Mouse (Mus musculus): ENCODE measurements around the gene Rasgef1b. TPM values are rescaled to one million over a fixed set of nuclear protein-coding genes. Genes with fewer than 3 reads are reported as not detected.

The Rasgef1b gene
- polyA plus RNA-seq, 1 experiment, result 0.36 TPM

GRCm38 (mm10) chr5:99483162-99483561 is 245.7 kb downstream of the Rasgef1b start:
- no peak overlapping the region for H3K27ac ChIP-seq (replicated peaks; ENCODE audit: low read depth, low read length)
- H3K4me3 ChIP-seq (ENCODE audit: insufficient read depth, low read depth, low read length), result no peak overlapping the region
- no peaks in the 10 kb centered on the region for H3K4me1 ChIP-seq (ENCODE audit: control insufficient read depth, insufficient read depth, insufficient read length, low read length)

GRCm38 (mm10) chr5:99482524-99482923 is 246.3 kb downstream of the Rasgef1b start:
- Histone ChIP-seq H3K4me3 (ENCODE audit: insufficient read depth, low read depth, low read length) (no peak overlapping the region), H3K4me1 (ENCODE audit: control insufficient read depth, insufficient read depth, insufficient read length, low read length) (no peaks in the 10 kb centered on the region), H3K27ac (replicated peaks; ENCODE audit: low read depth, low read length) (no peak overlapping the region)

DNA sequence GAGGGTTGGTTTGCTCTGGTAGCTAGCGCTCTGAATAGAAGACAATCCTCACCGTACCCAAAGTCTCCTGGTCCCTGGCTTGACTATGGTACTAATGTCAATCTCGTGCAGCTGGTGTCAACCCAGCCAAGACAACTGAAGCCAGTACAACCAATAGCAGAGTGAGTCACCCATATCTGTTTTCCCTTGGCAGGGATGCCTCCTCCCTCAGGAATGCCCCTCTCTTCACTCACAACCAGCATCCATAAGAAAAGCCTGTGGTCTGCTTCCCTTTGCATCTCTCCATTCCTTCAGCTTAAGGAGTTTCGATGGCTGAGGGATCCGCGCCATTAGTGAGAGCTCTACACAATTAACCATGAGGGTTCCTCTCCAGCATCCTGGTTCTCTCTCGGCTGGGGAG is 246.8 kb downstream of the Rasgef1b start:
- no peaks in the 10 kb centered on the region for H3K4me1 ChIP-seq (ENCODE audit: control insufficient read depth, insufficient read depth, insufficient read length, low read length)
- no peak overlapping the region for H3K27ac ChIP-seq (replicated peaks; ENCODE audit: low read depth, low read length)
- no peak overlapping the region for H3K4me3 ChIP-seq (ENCODE audit: insufficient read depth, low read depth, low read length)

GRCm38 (mm10) chr5:99480078-99481031 is 248.5 kb downstream of the Rasgef1b start:
- H3K27ac ChIP-seq (replicated peaks; ENCODE audit: low read depth, low read length), result no peak overlapping the region
- H3K4me1 ChIP-seq (ENCODE audit: control insufficient read depth, insufficient read depth, insufficient read length, low read length), result no peaks in the 10 kb centered on the region
- H3K4me3 ChIP-seq (ENCODE audit: insufficient read depth, low read depth, low read length), result no peak overlapping the region

DNA sequence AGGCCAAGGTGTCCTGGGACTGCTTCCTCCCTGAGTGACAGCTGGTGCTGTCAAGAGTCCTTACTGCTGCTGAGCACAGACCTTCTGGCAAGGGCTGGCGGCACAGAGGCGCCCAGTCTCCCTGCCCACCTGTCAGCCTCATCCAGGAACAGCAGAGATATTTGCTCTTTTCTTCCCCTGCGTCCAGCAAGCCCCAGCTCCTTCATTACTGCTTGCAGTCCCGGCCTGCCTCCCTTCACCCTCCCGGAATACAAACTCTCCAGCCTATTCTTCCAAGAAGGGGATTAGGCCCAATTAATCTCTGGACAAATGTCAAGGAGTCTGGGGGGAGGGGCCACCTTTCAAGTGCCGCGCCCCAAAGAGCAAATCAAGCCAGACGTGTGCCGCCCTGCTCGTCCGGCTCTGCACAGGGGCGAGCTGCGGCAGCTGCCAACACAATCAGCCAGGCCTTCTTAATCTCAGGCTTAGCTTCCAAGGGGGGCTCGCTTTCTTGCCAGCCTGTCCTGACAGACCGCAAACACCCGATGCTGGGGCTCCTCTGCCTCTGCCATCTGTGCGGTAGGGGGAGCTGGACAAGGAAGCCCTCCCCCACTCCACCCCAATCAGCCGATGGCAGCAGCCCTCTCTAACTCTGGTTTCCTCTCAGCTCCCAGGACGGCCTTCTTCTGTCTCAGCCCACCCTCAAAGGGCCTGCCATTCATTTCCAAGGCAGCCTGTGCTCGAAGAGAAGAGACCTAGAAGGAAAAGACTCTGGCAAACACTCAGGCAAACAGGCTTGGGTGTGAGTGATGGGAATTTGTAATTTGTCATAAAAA is 249.4 kb downstream of the Rasgef1b start:
- no peak overlapping the region for H3K4me3 ChIP-seq (ENCODE audit: insufficient read depth, low read depth, low read length)
- no peaks in the 10 kb centered on the region for H3K4me1 ChIP-seq (ENCODE audit: control insufficient read depth, insufficient read depth, insufficient read length, low read length)
- no peak overlapping the region for H3K27ac ChIP-seq (replicated peaks; ENCODE audit: low read depth, low read length)

DNA sequence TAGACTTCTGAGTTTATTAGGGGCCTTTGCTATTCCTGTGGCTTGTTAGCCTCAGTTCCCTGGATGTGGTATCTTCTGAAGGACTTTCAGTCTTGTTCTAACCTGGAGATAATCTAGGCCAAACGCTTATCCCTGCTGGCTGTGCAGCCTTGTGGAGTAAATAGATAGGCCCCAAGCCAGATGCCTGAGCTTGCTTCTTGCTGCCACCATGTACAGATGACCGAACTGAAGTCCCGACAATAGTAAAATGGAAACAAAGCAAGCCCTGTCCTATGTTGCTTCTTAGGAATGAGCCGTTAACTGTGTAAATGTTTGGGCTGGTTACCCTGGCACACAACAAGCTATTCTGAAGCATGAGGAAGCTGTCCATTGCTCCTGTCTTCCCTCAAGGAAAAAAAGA is 250.1 kb downstream of the Rasgef1b start:
- Histone ChIP-seq H3K4me1 (ENCODE audit: control insufficient read depth, insufficient read depth, insufficient read length, low read length) (no peaks in the 10 kb centered on the region), H3K27ac (replicated peaks; ENCODE audit: low read depth, low read length) (no peak overlapping the region), H3K4me3 (ENCODE audit: insufficient read depth, low read depth, low read length) (no peak overlapping the region)

DNA sequence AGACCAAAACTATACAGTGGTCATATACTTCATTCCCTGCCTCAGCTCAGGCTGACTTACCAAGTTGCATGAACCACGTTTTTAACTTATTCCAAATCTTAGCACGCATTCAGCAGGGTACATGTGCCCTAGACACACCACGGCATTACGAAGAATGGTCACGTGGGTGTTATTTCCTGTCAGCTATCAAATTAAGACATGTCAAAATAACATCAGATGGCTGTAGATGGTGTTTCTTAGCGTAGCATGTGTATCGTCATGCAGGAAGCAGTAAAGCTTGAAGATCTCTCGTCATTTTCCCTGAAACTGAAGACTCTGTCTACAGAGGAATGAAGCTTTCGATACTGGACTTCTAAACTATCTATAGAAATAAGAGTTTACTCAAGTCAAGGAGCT is 251.4 kb downstream of the Rasgef1b start:
- Histone ChIP-seq H3K4me1 (ENCODE audit: control insufficient read depth, insufficient read depth, insufficient read length, low read length) (no peaks in the 10 kb centered on the region), H3K27ac (replicated peaks; ENCODE audit: low read depth, low read length) (no peak overlapping the region), H3K4me3 (ENCODE audit: insufficient read depth, low read depth, low read length) (no peak overlapping the region)

- Histone ChIP-seq H3K4me1 (ENCODE audit: control insufficient read depth, insufficient read depth, insufficient read length, low read length) (no peaks in the 10 kb centered on the region), H3K4me3 (ENCODE audit: insufficient read depth, low read depth, low read length) (no peak overlapping the region), H3K27ac (replicated peaks; ENCODE audit: low read depth, low read length) (no peak overlapping the region)
Measured at GRCm38 (mm10) chr5:99476640-99477419, 252.0 kb downstream of the Rasgef1b start.

DNA sequence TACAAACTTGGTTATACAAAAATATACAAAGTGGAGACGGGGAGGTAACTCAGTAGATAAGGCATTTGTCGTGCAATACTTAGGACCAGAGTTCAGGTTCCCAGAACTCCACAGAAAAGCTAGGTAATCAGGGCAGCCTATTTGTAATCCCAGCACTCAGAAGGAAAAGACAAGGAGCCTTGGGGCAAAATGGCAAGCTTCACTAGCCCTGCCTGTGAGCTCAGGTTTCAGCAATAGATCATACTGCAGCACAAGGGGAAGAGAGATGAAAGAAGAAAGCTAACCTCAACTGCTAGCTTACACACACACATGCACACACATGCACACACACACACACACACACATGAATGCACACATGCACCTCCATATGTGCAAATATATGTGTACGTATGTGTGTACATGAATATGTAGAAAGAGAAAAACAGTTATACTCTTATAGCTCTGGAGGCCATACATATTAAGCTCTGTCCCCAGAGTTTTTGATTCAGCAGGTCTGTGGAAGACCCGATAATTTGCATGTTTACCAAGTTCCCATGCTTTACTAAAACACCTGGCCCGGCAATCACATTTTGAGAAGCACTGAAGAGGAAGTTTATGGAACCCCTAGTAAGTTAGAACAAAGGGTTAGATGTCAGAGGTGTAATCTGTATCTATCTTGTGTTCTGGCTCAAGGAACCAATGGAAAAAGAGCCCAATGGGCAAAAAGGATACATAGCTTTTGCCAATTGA is 256.1 kb downstream of the Rasgef1b start:
- Histone ChIP-seq H3K4me1 (ENCODE audit: control insufficient read depth, insufficient read depth, insufficient read length, low read length) (no peaks in the 10 kb centered on the region), H3K4me3 (ENCODE audit: insufficient read depth, low read depth, low read length) (no peak overlapping the region), H3K27ac (replicated peaks; ENCODE audit: low read depth, low read length) (no peak overlapping the region)

- H3K4me3 ChIP-seq (ENCODE audit: insufficient read depth, low read depth, low read length), result no peak overlapping the region
- H3K4me1 ChIP-seq (ENCODE audit: control insufficient read depth, insufficient read depth, insufficient read length, low read length), result no peaks in the 10 kb centered on the region
- no peak overlapping the region for H3K27ac ChIP-seq (replicated peaks; ENCODE audit: low read depth, low read length)
Measured at GRCm38 (mm10) chr5:99471790-99472189, 257.1 kb downstream of the Rasgef1b start.

DNA sequence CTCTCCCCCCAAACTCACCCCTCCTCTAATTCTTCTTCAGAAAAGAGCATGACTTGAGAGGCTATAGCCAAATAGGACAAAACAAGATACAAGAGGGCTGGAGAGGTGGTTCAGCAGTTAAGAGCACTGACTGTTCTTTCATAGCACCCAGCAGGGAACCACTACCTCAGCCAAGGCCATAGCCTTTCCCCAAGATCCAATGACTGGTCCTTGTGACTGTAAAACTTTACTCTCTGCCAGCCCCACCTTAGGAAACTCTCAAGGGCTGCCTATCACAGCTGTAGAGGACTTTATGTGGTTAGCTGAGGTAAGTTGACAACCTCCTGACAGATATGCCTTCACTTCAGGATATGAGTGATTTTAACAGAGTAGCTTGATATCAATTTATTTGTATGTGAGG is 258.3 kb downstream of the Rasgef1b start:
- no peak overlapping the region for H3K27ac ChIP-seq (replicated peaks; ENCODE audit: low read depth, low read length)
- H3K4me1 ChIP-seq (ENCODE audit: control insufficient read depth, insufficient read depth, insufficient read length, low read length), result no peaks in the 10 kb centered on the region
- no peak overlapping the region for H3K4me3 ChIP-seq (ENCODE audit: insufficient read depth, low read depth, low read length)

GRCm38 (mm10) chr5:99459007-99459406 is 269.9 kb downstream of the Rasgef1b start:
- no peak overlapping the region for H3K4me3 ChIP-seq (ENCODE audit: insufficient read depth, low read depth, low read length)
- no peaks in the 10 kb centered on the region for H3K4me1 ChIP-seq (ENCODE audit: control insufficient read depth, insufficient read depth, insufficient read length, low read length)
- H3K27ac ChIP-seq (replicated peaks; ENCODE audit: low read depth, low read length), result no peak overlapping the region

GRCm38 (mm10) chr5:99457291-99457690 is 271.6 kb downstream of the Rasgef1b start:
- no peak overlapping the region for H3K4me3 ChIP-seq (ENCODE audit: insufficient read depth, low read depth, low read length)
- H3K4me1 ChIP-seq (ENCODE audit: control insufficient read depth, insufficient read depth, insufficient read length, low read length), result no peaks in the 10 kb centered on the region
- H3K27ac ChIP-seq (replicated peaks; ENCODE audit: low read depth, low read length), result no peak overlapping the region

DNA sequence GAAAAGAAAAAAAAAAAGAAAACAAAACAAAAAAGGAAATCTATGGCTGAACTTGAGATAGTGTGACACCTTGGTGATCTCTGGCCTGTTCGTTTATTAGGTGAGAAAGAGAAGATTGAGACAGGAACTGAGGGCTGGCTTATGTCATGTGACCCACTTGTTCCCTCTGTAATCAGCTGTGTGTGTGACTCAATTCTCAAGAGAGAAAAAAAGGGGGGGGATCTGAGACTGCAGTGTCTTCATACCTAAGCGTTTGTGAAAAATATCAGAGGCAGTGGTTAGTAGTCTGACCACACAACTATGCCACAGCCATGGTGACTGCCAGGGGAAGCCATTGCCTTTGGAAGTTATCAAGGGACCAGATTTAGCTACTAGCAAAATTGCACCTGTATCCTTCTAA is 276.9 kb downstream of the Rasgef1b start:
- H3K4me1 ChIP-seq (ENCODE audit: control insufficient read depth, insufficient read depth, insufficient read length, low read length), result no peaks in the 10 kb centered on the region
- H3K4me3 ChIP-seq (ENCODE audit: insufficient read depth, low read depth, low read length), result no peak overlapping the region
- H3K27ac ChIP-seq (replicated peaks; ENCODE audit: low read depth, low read length), result no peak overlapping the region

Measured in brown adipose tissue, adult 24 weeks (tissue).